Mouse (Mus musculus) right cerebral cortex, adult 18-20 months (tissue): ENCODE results near the gene Ckb.

ENCODE experiments used
- DNase-seq: peaks from one replicate; pipeline ENCODE4 v3.0.0; 2022; ENCODE audit warnings: mixed read lengths

Gene Ckb

GRCm38 (mm10) chr12:111691346-111691872 is 19.3 kb upstream of the Ckb start:
- peak; percentile 40 for DNase-seq

GRCm38 (mm10) chr12:111689426-111689825 is 17.3 kb upstream of the Ckb start:
- DNase-seq = no peak

- no peak for DNase-seq
Measured at GRCm38 (mm10) chr12:111688069-111688428, 15.9 kb upstream of the Ckb start.

GRCm38 (mm10) chr12:111687350-111688068 is 15.4 kb upstream of the Ckb start:
- DNase-seq = peak; percentile 83

- peak; percentile 50 for DNase-seq
Measured at GRCm38 (mm10) chr12:111686390-111686789, 14.3 kb upstream of the Ckb start.

- no peak for DNase-seq
Measured at GRCm38 (mm10) chr12:111682806-111683205, 10.7 kb upstream of the Ckb start.

GRCm38 (mm10) chr12:111682003-111682402 is 9.9 kb upstream of the Ckb start:
- peak; percentile 71 for DNase-seq

- peak; percentile 60 for DNase-seq
Measured at GRCm38 (mm10) chr12:111681305-111681704, 9.2 kb upstream of the Ckb start.

- DNase-seq = peak; percentile 68
Measured at GRCm38 (mm10) chr12:111680661-111681060, 8.5 kb upstream of the Ckb start.

- DNase-seq = no peak
Measured at GRCm38 (mm10) chr12:111678997-111679396, 6.9 kb upstream of the Ckb start.

- DNase-seq = no peak
Measured at GRCm38 (mm10) chr12:111678670-111678933, 6.5 kb upstream of the Ckb start.

- peak; percentile 91 for DNase-seq
Measured at GRCm38 (mm10) chr12:111677882-111678669, 5.9 kb upstream of the Ckb start, which contains the start of gene Trmt61a. Gene Trmt61a (plus strand): TSS chr12:111678105.

GRCm38 (mm10) chr12:111677421-111677820 is 5.3 kb upstream of the Ckb start:
- no peak for DNase-seq

- no peak for DNase-seq
Measured at GRCm38 (mm10) chr12:111675797-111676580, 3.9 kb upstream of the Ckb start.

- no peak for DNase-seq
Measured at GRCm38 (mm10) chr12:111674850-111675486, 2.8 kb upstream of the Ckb start.

- DNase-seq = no peak
Measured at GRCm38 (mm10) chr12:111672581-111672980, 443 bp upstream of the Ckb start.

GRCm38 (mm10) chr12:111671431-111671902 is 671 bp downstream of the Ckb start:
- peak; percentile 85 for DNase-seq

GRCm38 (mm10) chr12:111670976-111671375 is 1.2 kb downstream of the Ckb start:
- DNase-seq = no peak

- peak; percentile 87 for DNase-seq
Measured at GRCm38 (mm10) chr12:111670371-111670971, 1.7 kb downstream of the Ckb start.

- DNase-seq = peak; percentile 9
Measured at GRCm38 (mm10) chr12:111669961-111670360, 2.2 kb downstream of the Ckb start.

- DNase-seq = peak; percentile 47
Measured at GRCm38 (mm10) chr12:111669000-111669788, 2.9 kb downstream of the Ckb start.
